Mouse (Mus musculus) gonadal fat pad, adult 2 months (tissue): ENCODE measurements around the gene Runx2. TPM values are rescaled to one million over a fixed set of nuclear protein-coding genes. Genes with fewer than 3 reads are reported as not detected.

ENCODE experiments used
- DNase-seq: peaks from one replicate; pipeline ENCODE4 v3.0.0-alpha.2; 2012; ENCODE audit warnings: low read depth
- polyA plus RNA-seq: library from polyadenylated mRNA; depleted of rRNA; stranded (reverse); fragments of >200 nt; gene quantifications from 2 replicates; pipeline ENCODE4 v1.2.3, GENCODE M21; 2012

Runx2 gene
- polyA plus RNA-seq, 1 experiment: 10.5 TPM

DNA sequence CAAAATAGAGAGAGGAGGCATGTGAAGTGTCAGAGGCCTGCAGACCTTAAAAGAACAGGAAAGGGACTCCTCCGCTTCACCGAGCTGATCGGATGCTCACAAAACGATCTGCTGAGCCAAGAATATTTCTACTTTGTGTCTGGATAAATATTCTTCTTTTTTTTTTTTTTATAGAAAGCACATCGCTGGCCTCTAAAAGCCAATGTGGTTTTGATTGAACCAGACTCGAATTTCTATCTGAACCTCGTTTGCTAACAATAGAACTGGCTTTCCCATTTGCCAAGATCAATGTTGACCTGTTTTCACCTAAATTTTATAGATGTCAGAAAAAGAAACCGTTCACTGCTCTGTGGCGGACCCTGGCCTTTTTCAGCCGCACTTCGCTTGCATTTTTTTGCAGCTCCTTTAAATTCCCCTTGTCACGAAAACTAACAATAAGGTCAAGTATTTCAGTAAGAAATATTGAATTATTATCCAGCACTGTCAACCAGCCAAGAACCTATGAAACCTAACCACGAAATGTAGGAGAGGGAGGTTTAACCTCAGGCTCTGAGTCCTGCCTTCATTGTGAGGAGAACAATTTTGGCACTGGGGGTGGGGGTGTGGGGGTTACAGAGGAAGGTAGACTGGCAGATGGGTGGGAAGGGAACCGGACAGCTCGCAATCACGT lies 222.4 kb downstream of the Runx2 start:
- DNase-seq: no peak

DNA sequence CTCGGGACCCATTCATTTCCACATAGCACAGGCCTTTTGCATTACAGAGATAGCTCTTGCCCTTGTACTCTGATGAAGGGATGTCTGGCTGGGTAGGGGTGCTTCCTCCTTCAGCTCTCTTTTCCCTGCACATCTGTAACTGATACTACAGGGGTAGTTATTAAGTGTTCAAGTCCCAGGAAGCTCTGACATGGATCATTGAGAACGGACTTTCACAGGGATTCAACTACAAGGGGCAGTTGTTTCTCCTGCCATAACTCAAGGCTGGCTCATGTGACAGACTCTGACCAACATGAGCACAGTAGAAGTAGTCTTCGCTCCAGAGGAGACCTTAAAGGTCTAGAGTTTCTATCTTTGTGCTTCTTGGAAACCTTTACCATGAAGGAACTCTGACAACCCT lies 226.1 kb downstream of the Runx2 start:
- DNase-seq: no peak

DNA sequence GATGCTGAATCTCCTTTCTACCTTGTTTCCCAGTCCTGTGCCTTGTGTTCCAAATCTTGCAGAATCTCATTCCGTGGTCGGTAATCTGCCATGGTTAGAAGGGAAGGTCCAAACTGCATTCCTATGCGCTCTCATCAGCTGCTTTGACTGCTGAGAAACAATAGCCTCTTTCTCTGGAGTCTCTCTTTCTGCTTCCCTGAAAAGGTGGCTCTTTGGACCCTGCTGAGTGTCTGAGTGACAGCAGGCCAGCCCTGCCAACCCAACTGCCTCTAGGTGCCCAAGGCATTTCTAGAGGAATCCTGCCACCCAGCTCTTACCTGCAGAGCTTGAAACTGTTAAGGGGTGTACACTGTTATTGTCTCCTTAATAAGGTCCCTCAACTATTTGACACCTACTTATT lies 226.6 kb downstream of the Runx2 start:
- peak; percentile 8 for DNase-seq

DNA sequence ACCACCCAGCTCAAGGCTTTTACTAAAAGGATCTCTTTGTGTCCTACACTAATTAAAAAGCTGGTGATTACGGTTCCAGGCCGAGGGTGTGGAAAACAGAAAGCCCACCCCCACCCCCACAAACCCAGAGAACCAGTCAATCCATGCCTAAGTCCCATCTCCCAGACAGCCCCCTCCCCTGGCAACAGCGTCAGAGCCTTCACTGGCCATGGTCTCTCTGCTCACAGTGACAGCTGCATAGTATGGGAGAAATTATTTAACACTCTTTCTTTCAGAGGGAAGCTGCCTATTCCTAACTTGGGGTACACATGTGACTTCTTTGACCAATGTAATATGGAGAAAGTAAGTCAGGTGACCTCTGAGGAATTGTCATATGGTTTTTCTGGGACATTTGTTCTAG lies 228.4 kb downstream of the Runx2 start:
- no peak for DNase-seq

DNA sequence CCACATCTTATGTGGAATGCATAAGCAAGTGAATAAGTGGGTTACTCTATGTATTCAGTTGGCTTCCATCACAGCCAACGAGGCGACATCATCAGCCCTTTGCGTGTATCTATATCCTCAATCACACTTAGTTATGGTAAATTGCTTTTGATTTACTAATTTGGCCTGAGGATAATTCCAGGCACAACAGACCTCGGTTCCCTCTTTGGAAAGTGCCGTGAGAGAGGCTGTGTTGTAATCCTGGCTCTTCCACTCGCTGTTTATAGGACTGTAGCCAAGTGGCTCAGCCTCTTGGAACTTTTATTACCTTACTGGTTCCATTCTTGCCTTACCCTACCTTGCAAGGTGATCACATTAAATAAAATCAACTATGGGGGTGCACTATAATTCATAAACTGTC lies 229.8 kb downstream of the Runx2 start:
- peak; percentile 85 for DNase-seq

DNA sequence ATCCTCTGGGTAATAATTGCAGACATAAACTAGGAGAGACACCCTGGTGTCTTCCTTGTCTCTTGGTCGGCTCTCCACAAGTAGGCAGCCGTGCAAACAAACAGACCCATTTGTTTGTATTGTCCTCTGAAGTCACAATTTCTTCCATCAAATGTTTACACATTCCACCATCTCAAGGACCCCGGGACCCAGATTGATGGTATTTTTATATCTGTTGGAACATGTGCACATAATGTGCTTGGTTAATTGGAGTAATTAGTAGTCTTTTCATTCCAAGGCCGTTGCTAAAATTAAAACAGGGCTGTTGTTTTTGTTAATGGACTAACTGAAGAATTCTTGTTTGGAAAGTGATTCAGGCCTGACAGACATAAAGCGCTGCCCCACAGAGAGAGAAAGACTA lies 236.8 kb downstream of the Runx2 start:
- DNase-seq: no peak

DNA sequence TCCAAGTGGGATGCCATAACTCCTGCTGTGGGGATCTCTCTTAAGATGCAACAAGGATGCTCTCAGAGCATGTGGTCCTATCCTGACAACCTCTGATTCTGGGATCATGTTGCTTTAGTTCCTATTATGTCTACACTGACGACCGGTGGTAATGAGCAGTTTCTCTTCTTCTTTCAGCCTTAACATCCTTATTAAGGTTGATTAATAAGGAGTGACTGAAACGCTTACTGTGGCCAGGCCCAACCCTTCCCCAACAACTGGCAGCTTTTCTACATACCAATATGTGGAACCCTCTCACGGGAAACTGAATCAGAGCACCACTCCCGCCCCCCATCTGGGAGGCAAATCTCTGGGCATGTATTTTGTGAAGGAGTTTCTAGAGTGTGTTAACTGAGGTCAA lies 243.7 kb downstream of the Runx2 start:
- DNase-seq: no peak

DNA sequence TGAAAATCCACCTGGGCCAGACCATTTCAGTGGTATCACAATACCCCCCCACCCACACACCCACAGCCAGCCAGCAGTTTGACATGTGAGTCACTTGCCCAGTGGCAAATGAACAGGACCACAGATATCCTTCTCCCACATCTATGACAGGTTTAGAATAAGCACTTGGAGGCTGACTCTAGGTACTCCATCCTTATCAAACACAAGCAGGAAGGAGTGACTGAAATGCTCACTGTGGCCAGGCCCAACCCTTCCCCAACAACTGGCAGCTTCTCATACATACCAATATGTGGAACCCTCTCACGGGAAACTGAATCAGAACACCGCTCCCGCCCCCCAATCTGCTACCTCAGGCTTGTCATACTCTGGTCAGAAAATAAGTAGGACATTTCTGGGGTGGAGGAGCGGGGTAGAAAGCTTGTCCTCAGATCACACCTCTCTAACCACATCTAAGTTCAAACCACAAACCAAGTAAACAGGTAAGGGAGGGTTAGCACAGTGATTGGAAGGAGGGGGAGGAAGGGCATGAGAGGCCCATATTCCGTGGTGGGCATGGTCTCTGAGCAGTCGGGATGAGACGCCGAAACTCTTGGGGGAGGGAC lies 245.5 kb downstream of the Runx2 start:
- no peak for DNase-seq

DNA sequence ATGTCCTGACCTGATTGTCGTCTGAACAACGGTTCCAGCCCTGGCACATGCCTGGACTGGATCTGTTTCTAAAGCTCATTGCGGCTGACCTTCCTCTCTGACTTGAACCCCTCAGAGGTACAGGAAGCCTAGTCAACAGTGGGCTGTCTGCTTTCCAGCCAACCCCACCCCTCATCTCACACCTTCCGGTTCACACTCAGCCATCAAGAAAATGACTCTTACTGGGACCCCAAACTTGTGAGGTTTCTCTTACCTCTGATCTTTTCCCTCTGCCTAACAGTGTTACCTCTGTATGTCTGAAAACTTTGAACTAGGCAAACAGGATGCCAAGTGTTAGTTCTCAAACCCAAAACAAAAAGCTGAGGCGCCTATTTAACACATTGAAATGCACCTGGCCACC lies 247.6 kb downstream of the Runx2 start:
- no peak for DNase-seq

DNA sequence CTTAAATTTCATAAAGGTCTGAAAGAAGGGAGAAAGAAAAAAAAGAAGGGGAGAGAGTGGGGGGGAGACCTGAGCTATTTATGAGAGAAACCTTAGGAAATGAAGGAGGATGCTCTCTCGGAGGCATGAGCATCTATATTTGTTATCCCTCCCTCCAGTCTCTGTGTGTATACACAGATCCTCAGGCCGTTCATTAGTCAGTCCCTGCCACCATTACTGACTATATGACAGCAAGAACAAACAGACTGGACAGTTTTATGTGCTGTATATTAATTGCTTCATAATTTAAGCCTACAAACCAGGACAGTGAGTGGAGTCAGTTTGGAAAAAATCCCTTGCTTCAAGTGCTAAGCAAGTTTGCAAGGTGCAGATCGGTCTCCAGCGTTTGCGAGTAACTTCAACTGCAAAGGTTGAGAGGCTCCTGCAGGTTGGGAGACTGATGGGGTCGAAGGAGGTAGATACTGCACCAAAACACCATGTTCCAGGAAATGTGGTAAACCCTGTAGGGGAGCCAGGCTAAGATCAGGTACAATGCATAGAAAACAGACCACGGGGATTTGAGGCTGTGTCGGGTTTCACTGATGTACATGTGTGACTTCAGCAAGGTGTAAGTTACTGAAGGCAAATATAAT lies 248.6 kb downstream of the Runx2 start:
- no peak for DNase-seq

DNA sequence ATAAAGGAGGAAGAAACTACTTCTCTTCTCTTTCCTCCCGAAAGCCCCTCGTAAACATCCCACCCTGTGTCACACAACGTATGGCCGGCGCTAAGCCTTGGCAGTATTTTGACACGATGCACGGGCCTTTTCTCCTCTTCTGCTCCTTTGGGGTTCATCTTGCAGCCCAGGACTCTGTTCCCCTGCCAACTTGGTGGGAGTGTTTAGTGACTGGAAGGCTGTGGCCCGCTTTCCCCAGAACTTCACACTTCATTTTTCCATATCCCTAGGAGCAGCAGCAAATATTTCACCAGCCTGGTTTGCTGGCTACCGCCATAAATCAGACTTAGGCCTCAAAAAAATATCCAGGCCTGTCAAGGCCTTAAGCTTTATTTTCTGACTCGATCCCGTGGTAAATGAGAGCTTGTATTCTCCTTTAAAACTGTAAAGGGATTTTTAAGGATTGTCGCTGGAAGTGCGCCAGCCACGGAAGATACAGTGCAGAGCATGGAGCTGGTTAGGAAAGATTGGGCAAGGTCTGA lies 249.2 kb downstream of the Runx2 start:
- DNase-seq: no peak

DNA sequence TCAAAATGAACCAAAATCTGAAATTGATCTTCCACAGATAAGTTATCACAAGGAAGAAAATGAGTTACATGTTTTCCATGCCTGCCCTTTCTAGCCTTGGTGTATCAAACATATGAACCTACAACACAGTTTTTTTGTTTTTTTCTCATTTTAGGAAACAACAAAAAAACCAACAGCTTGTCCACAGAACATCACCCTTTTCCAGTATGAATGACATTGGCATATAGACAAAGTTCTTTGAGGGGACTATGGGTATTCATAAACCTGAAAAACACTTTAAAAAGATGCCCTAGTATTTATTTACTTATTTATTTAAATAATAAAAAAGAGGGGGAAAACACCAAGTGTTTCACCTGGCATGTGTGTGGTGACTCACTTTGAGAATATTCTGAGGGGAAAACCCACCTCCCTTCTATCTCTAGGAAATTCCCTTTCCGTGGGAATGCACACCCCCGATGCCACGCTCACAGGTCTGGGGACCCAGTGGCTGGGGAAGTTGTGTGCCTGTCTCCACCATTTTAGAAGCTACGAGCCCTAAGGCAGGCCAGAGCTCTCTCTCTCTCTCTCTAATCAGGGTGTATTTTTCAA lies 249.9 kb downstream of the Runx2 start:
- no peak for DNase-seq

DNA sequence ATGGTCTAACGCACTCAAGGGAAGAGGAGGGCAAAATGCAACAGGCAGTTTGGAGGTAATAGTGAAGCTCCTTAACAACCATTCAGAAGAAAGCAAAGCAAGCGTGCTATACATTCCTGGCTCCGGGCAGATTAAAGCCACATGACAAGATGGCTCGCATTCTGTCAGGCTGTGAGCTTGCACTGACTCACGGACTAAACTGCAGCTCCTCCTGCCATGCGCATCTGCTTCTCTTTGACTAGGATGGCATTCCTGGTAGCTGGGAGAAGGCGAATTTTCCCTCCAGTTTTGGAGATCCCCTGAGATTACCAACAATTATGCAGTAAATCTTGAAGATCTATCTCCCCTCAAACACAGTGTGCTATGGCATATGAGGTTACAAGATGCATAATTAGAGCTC lies 254.6 kb downstream of the Runx2 start:
- DNase-seq: no peak

DNA sequence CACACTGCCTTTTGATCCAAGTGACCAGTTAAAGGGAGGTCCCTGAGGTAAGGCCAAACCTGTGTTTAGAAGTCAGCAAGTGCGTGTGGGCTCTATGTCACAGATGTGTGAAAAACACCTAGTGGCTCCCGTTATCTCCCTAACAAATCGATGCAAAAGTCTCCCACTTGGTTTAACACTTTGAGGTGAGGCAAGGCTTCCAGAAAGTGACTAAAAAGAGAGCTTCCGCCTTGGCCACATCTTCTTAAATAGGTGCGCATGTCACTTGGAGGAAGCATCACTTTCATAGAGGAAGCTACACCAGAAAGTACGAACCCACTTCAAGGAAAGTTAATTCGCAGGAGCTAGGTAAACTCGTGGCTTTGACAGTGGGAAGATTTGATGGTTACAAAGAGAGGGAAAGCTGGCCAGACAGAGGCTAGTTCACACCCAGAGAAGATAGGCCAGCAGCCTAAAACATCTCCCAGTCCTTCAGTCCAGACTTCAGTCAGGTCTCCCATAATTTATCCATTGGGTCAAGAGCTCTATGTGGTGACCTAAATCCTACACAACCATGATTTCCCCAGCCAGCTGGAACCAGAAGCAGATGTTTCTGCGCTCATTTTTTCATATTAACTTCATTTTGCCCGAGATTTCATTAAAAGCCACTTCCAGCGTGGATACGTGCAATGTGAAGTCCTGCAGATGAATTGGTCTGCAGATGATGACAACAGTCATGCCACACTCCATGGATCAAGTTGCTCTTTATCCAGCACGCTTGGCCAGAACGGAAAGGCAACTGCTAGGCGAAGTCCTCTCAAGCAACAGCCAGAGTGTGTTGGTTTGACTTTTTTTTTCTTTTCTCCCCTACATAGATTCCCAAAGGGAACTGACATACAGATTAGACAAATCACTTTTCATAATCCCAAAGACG lies 257.1 kb downstream of the Runx2 start:
- no peak for DNase-seq

DNA sequence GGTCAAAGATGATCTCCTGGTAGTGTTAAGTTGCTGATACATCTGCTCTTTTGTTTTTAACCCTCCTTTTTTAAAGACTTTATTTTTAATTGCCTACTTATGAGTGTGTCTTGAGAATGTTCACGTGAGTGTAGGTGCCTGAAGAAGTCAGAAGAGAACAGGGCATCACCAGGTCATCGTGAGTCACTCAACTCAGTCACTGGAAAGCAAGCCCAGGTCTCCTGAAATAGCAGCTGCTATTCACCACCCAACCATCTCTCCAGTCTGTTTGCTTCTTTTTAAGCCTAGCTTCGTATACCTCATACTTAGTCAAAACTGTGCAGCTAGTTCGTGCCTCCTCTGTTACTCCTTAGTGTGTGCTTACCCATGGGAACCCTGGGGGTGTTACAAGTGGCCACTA lies 259.7 kb downstream of the Runx2 start:
- DNase-seq: no peak

DNA sequence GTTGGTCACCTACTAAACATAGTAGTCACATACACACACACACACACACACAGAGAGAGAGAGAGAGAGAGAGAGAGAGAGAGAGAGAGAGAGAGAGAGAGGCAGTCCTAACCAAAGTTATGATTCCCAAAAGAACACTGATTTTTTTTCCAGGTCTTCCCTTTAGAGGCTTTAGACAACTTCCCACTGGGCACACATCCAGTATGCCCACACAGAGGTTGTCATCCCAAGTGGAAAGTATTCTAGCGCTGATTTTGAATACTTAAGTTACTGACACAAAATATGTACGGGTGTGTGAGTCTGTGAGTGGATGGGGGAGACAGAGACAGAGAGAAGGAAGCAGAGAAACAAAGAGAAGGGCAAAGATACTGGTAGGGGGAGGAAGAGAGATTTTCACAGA lies 265.0 kb downstream of the Runx2 start:
- DNase-seq: no peak

DNA sequence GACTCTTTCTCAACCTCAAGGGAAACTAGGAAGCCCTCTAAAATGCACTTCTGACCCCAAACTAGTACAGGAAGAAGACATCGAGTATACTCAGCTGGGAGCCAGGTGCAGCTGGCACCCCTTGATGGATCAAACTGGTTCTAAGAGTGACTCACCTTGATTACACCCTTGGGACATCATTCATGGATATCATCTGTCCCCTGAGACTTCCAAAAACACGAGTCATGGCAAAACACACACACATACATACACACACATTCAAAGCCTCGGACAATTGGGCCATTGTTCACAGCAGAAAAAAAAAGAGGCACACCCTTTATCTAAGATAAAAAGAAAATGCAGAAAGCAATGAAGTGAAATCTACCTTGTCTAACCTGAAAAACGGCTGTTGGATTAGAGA lies 266.7 kb downstream of the Runx2 start:
- no peak for DNase-seq

DNA sequence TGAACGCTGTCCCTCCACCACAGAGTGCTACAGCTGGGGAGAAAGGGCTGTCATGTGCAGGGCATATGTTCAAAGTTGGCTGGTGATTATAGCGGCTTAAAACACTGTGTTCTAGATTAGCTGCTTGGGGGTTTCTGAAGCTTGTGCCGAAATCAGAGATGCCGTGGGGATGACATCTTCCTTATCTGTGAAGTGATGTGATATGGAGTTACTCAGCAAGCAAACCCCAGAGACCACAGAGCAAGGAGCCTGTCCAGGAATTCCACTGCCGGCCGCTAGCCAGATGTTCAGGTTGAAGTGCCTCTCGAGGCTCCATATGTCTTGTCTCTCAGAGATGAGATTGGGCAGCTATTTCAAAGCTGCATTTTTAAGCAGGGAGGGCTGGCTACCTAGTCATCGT lies 267.8 kb downstream of the Runx2 start:
- DNase-seq: no peak

DNA sequence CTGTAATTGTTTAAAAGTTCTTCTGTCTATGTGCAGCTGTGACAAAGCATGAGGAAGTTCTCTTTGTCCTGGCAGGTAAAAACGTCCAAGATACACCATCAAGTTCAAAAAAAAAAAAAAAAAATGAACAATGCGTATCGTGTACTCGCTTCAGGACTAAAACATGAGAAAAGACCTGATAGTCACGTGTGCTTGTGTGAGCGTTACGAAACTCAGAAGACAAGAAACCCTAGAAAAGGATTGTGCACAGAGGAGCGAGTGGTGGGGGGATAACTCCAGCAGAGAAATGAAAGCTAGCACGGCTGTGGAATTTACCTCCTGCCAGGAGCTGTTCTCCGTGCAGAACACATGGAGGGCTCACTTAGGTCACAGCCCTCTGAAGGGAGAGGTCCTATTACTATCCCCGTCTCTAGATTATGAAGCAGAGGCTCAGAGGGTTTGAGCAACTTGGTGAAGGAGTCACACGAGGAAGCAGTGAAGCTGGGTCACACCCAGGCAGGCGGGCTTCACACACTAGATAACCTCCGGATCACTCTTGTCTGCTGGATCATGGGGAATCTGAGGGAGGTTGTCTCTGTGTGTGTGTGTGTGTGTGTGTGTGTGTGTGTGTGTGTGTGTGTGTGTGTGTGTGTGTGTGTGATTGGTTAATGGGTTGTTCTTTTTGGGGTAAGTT lies 269.3 kb downstream of the Runx2 start:
- no peak for DNase-seq

DNA sequence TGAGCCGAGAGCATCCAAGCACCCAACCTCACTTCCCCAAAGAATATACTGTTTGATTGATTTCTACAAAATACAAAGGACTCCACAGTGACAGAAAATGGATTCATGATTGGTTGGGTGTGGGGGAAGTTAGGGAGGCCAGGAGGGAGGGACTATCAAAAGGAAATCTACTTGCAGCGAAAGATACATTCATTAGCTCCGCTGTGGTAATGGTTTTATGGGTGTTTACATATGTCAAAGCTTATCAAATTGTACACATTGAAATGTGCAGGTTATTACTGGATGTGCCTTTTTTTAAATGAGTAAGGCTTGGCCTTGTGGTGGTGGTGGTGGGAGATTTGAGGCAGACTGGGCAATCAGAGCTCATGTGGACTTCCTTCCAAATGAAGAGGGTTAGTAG lies 271.9 kb downstream of the Runx2 start:
- no peak for DNase-seq

DNA sequence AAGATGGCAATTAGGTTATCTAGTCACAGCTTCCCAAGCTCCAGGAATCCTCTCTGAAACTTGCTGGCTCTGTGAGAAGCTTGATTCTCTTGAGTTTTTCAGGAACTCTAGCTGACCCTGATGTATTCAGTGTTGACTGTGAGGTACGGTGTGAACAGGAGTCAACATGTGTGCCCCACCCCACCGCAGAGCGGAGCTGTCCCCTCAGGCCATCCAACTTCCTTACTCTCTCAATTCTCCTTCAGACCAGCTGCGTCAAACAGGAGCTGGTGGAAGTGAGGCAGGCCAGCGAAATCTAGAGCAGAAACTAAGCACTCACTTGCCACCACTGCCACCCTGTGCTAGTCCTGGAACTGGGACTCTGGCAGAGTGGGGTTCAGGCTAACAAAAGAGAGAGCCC lies 273.9 kb downstream of the Runx2 start:
- no peak for DNase-seq
